Mouse (Mus musculus) cerebellum, adult (tissue): ENCODE data around the gene Tbx4.

Experiments used
- ATAC-seq: cut with Nextera tagmentation; 2 replicates; pipeline ENCODE4 v1.9.2; 2017; ENCODE audit warnings: mild to moderate bottlenecking, moderate library complexity, mixed read lengths; ENCODE audit not compliant: insufficient number of reproducible peaks, low FRiP score, low TSS enrichment

Gene Tbx4

DNA sequence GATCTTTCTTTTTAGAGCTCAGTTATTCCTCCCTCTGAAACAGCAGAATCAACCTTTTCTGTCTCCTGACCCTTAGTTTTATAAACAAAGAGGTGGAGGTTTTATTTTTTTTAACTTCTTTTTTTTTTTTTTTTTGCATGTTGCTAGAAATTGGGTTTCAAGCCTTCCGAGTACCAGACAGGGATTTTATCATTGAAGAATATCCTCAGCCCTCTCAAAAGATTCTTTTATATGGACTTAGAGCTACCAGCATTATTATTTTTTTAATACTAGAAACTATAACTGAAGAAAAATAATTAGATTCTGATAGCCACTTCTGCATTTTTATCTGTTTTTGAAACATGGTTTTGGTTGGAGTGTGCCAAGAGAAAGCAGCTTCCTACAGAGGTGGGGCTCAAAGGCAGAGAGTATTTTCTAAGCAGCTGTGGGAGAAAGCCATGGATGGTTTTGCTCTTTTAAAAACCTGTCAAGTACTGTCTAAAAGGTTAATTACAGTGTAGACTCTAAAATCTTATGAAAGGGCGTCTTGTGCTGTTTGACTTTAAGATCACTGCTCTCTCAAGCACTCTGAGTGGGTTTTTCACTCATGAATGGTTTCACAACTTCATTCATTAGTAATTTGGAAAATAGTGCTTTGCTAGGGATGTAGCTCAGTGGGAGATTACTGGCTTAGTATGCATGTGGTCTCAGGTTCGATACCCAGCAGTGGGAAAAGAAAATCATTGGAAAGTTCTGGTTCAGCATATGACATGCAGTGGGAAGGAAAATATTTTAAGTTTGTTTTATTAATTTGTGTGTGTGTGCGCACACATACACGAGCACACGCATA is 70.9 kb downstream of the Tbx4 start:
- ATAC-seq, result no peak

DNA sequence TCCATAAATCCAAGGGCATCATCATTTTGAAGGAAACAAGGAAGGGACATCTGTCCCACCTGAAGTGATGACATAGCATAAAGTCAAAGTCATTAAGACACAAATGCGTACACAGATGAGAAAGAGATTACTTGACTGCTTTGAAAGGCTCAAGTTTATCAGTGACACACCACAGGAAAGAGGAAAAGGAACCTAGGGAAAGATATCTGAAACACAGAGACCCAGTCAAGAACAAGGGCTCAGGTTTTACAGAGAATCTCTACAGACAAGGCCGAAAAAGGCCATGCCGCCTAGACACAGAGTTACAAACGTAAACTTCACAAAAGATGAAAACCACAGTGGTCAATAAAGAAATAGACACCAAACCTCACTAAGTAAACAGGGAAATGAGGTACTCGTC is 73.6 kb downstream of the Tbx4 start:
- ATAC-seq, result no peak

DNA sequence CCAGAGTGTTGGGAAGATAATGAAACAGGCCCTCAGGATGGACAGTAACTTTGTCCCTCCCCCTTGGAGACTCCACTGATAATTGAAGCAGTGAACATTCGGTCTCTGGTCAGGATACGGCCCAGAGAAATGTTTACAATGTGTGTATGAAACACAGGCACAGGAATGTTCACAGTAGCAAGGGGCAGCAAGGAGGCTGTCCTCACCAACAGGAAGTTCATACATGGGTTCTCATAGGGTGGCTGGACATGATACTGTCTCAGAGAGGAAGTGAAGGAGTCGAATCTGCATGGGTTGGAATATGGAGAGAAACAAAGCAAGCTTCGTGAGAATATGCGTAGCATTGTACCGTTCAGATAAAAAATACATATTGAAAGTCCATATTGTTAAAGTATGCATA is 74.1 kb downstream of the Tbx4 start:
- no peak for ATAC-seq

DNA sequence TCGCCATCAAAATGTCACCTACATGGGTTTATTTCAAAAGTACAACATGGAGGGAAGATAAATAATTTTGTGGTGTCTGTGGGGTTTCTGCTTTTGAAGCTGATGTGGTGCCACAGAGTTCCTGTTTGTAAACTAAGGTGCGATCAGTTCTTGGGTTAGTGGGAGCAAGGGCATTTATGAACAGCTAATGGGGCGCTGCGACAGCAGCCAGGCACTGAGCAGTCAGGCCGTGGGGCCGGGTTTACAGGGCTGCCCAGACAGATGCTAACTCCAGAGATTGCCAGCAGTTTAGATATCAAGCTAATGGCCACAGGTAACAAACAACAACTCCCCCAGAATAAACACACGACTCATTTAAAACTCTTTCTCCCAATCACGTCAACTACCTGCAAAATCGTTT is 75.3 kb downstream of the Tbx4 start:
- ATAC-seq, result no peak
